Mouse (Mus musculus) c-Kit-positive CD71-positive TER-119-negative erythroid progenitor cells, embryonic 14.5 days (primary cell): ENCODE data around the gene Galns.

Source experiments
- DNase-seq: peaks from one replicate; pipeline ENCODE4 v3.0.0-alpha.2; 2013; ENCODE audit warnings: low read depth

Galns gene

DNA sequence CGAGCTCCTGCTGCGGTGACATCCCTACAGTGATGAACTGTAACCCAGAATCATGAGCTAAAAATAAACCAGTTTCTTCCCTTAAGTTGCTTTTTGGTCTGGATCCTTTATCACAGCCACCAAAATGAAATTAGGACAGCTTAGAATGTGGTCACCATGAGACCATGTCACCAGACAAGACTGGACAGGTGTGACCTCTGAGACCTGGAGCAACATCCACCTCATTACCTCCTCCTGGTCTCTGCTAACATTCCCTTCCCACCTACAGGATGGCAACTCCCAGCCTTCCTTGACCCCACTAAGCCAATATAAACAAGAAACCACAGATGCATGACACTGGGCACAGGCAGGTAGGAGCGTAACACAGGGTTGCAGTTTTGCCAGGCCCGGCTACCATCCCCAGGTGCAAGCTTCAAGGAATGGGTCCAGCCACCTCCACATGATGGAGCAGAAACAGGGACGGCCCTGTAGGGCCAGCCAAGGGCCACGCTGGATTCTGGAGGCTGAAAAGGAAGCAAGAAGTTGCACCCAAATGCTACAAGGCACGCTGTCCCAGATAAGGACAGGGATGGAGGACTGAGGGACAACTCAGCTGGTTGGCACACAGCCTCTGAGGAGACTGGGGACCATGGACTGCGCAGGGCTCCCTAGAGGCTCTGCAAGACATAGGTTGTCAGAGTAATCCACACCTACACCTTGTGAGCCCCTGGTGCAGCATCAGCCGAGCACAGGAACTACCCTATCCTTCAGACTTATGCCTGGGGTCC lies 72.8 kb downstream of the Galns start:
- no peak for DNase-seq

DNA sequence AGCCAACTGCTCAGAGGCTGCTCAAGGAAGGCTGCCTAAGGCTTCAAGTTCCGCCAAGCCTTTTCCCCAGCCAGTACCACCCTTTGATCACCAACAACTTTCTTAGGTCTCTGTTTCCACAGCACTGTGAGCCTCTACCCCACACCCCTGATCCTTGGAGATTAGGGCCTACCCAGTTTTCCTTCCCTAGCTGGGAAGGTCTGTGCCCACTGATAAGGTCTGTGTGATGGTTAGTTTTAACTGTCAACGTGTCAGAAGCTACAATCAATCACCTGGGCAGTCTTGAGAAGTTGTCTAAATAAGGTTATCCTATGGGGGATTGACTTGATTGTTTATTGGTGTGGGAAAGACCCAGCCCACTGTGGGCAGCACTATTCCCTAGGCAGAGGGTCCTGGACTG lies 73.5 kb downstream of the Galns start:
- peak; percentile 81 for DNase-seq

DNA sequence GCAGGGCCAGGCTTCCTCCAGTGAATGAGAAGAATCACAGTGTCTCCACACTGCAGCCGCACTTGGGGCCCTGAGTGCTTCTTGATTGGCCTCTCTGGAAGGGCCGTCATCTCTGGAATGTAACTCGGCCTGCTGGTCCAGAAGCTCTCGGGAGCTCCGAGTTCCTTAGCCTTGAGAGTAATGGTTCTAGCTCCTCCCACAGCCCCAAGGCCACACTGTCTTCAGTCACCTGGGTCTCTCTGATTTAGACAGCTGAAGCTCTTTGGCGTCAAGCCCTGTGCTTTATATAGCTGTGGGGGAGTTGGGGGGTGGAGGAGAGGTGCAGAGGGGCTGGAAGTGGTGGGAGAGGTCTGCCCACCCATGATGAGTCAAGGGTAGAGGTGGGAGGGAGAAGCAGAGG lies 74.2 kb downstream of the Galns start:
- no peak for DNase-seq

DNA sequence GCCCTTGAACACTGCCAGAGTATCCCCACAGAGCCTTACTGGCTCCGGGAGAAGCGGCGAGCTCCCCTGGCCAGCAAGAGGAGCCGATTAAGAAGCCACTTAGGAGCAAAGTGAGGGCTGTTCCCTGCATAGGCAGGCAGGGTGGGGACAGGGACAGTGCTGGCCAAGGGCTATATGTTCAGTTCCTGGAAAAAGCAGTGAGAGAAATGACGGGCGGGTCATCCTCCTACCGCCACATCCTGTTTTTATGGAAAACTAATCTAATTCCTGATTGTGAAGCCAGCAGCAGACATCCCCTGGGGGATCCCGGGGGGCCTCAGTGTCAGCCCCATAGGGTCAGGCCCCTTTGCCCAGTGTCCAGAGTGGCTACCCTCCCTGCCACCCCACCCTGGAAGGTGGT lies 80.0 kb downstream of the Galns start:
- no peak for DNase-seq

DNA sequence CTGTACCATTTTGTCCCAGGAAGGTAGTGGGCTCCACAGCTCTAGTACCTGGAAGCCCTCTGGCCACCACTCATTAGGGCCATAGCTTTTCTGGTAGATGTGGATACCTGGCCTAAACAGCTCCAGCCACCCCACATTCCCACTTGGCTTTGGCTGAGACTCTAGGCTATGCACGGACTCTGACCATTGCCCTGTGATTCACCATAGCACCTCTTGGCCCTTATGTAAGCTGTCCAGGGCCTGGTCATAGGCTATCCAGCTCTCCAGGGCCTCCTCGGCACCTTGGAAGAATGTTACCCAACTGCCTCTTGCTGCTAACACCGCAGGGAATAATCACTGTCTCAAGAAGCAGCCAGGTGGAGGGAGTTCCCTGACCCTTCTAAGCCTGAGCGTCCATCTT lies 82.1 kb downstream of the Galns start:
- no peak for DNase-seq
